Mouse (Mus musculus) CH12.LX (cell line): ENCODE measurements around the gene Cdh5.

ENCODE experiments used
- CTCF ChIP-seq, 2 experiments: IDR thresholded peaks in 1 of 2; conservative IDR thresholded peaks in 1 of 2; 2 replicates each; pipeline ENCODE4 v1.5.1; 2011 to 2012; ENCODE audit warnings: low read depth in 2 of 2, low read length in 2 of 2, improper control_type of control experiment in 1 of 2, inconsistent platforms in 1 of 2, mild to moderate bottlenecking in 1 of 2, moderate library complexity in 1 of 2
- EP300 ChIP-seq: IDR thresholded peaks from 2 replicates; pipeline ENCODE4 v1.6.1; 2011; ENCODE audit warnings: low read length, improper control_type of control experiment
- HCFC1 ChIP-seq: IDR thresholded peaks from 2 replicates; pipeline ENCODE4 v1.6.1; 2012; ENCODE audit warnings: low read depth, mild to moderate bottlenecking, inconsistent platforms, low read length, improper control_type of control experiment
- IRF4 ChIP-seq: IDR thresholded peaks from 2 replicates; pipeline ENCODE4 v1.6.1; 2014; ENCODE audit warnings: low read depth, mild to moderate bottlenecking, inconsistent platforms, low read length, improper control_type of control experiment
- KAT2A ChIP-seq: IDR thresholded peaks from 2 replicates; pipeline ENCODE4 v1.6.1; 2012; ENCODE audit warnings: low read length, improper control_type of control experiment, inconsistent platforms; ENCODE audit not compliant: insufficient replicate concordance
- MAZ ChIP-seq: IDR thresholded peaks from 2 replicates; pipeline ENCODE4 v1.6.1; 2012; ENCODE audit warnings: low read depth, mild to moderate bottlenecking, inconsistent platforms, low read length, improper control_type of control experiment, moderate library complexity
- POLR2A ChIP-seq: IDR thresholded peaks from 2 replicates; pipeline ENCODE4 v1.6.1; 2011; ENCODE audit warnings: low read depth, mild to moderate bottlenecking, improper control_type of control experiment, low read length
- RAD21 ChIP-seq: IDR thresholded peaks from 2 replicates; pipeline ENCODE4 v1.6.1; 2011; ENCODE audit warnings: low read depth, mild to moderate bottlenecking, low read length, improper control_type of control experiment, moderate library complexity
- TCF12 ChIP-seq: IDR thresholded peaks from 2 replicates; pipeline ENCODE4 v1.6.1; 2014; ENCODE audit warnings: low read depth, mild to moderate bottlenecking, inconsistent platforms, low read length, improper control_type of control experiment
- UBTF ChIP-seq: IDR thresholded peaks from 2 replicates; pipeline ENCODE4 v1.6.1; 2012; ENCODE audit warnings: low read depth, mild to moderate bottlenecking, inconsistent platforms, low read length, improper control_type of control experiment, moderate library complexity
- USF1 ChIP-seq: IDR thresholded peaks from 2 replicates; pipeline ENCODE4 v1.6.1; 2014; ENCODE audit warnings: low read depth, mild to moderate bottlenecking, inconsistent platforms, low read length, improper control_type of control experiment
- ZKSCAN1 ChIP-seq: IDR thresholded peaks from 2 replicates; pipeline ENCODE4 v1.6.1; 2012; ENCODE audit warnings: low read depth, inconsistent platforms, low read length, improper control_type of control experiment, borderline replicate concordance

GRCm38 (mm10) chr8:104136277-104136676, 34.9 kb downstream of the Cdh5 start:
- TF ChIP-seq POLR2A = no peak
- TF ChIP-seq EP300 = no peak
- TF ChIP-seq HCFC1 = no peak
- TF ChIP-seq USF1 = no peak
- TF ChIP-seq IRF4 = no peak
- TF ChIP-seq KAT2A = no peak
- TF ChIP-seq MAZ = no peak
- no peak for TF ChIP-seq TCF12
- no peak for TF ChIP-seq UBTF
- no peak for TF ChIP-seq CTCF (conservative IDR thresholded peaks at IDR 0.05 in 1 of 2, IDR thresholded peaks at IDR 0.05 in 1 of 2; ENCODE audit: low read depth in 2 of 2, low read length in 2 of 2)
- no peak for TF ChIP-seq ZKSCAN1
- no peak for TF ChIP-seq RAD21
